Mouse (Mus musculus) frontal cortex, postnatal 25 days (tissue): ENCODE data around the gene Rbpms2.
"Not testable (repeated sequence)": the region's sequence is repeated elsewhere in the genome, so short reads cannot be mapped to it uniquely, and the experiment has no call there.

Experiments
- DNase-seq, 2 experiments: peaks; one replicate each; pipeline ENCODE4 v3.0.0; 2022; ENCODE audit warnings: low spot score in 2 of 2

Rbpms2 gene

DNA sequence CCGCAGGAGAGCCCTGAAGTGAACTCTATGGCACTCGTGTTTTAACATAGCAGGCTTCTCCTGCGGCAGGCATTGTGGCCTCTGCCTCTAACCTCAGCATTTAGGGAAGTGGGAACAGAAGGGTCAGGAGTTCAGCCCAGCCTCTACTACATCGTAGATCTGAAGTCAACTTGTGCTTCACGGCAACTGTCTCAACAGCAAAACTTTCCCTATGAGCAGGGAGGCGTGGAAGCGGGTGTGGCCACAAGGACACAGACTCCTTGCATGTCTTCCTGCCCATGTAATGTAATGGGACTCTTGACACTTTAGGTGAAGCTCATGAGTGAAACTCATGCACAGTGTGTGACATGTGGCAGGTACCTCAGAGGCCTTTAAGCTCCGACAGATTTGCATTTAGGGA lies 26.1 kb downstream of the Rbpms2 start:
- no peak for DNase-seq

DNA sequence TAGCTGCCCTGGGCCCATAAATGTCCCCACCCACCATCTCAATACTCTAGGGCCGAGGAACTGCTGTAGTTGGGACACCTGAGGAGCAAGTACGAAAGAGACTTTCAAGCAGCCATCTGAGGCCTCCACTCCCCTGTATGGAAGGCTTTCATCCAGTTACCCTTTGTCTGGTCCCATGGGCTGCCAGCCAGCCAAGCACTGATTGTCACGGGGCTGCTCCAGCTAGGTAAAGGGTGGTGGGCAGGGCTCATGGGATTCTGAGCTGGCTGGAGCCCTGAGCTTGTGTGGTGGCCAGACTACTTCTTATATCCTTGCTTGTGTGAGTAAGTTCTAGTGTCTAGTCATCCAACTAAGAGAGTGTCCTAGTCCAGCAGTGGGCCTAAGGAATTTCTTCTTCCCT lies 27.8 kb downstream of the Rbpms2 start:
- DNase-seq = no peak

DNA sequence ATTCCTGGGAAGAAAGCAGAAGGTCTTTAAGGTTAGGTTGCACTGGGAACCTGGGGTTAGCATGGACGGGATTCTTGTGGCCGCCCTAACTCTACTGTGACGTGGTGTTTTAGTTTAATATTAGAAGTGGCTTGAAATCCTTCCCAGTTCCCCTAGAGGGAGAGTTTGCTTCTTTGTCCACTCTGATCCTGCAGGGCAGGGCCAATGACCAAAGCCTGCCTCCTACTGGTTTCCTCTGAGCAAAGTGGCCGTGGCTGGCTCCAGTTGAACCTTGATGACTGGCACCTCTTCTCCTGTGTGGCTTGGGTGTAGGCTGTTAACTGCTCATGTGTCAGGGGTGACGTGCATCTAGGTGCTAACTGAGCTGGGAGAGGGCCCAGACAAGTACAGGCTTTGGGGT lies 31.6 kb downstream of the Rbpms2 start:
- DNase-seq = no peak

DNA sequence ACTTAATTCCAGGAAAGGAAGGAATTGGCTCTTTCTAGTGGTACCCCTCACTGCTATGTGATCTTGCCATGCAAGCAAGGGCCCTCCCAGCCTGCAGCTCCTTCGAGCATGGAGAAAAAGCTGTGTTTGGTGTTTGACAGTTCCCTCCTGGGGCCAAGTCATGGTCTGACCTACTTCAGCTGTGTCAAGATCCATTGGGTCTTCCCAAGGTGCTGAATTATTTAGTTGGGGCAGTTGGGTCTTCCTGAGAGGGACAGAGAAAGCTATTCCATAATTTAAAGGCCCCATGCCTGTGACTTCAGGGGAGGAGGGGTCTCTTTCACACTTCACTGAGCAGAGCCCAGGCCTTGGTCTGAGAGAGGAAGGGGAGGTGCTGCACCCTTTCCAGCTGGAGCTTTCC lies 32.0 kb downstream of the Rbpms2 start:
- no peak for DNase-seq

DNA sequence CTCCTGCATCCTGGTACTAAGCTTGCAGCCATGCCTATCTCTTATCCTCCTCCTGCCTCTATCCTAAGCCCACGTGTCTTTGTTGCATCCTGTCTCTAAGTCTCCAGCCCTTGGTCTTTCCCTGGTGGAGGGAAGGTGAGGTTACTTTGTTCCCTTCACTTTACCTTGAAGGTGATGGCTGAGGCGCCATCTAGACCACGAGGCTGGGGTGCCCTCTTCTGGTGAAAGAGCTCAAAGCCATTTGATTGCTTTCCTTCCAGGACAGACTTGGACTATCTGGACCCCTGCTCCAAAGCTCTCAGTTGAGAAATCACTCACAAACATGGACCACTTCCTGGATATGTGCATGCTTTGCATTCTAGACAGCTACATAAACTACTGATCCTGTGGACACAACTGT lies 34.7 kb downstream of the Rbpms2 start:
- DNase-seq = peak; percentile 50

DNA sequence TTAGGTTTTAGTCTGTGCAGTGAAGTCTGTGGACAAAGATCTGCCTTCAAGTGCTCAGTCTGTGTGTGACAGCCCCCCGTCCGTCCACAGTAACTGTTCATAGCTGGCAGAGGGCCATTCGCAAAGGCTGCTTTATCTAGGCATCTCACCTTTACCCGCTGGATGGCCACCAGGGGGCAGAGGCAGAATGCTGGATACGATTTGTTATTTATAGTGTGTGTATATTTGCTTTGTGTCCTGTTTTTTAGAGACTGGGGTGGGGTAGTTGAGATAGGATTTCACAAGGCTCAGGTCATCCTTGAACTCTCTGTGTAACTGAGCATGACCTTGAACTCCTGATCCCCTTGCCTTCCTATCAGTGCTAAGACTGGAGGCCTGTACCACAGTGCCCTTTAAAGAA lies 36.6 kb downstream of the Rbpms2 start:
- peak; percentile 32 to 50 for DNase-seq

DNA sequence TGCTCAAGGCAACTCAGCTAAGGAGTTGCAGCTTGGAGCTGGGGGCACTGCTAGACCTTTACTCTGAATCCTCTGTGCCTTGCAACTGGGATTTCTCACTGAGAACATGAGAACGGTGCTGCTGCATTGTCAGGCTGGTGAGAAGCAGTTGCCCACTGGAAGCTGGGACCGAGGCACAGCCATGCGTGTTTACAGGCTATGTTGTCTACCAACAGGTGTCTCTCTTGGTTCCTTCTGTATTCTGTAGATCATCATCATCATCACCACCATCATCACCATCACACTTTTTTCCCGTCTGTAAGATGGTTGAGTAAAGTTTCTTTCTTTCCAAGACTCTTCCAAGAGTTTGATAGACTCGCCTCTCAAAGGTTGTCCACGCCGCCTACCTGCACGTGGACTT lies 38.3 kb downstream of the Rbpms2 start, which contains the start of gene Oaz2:
Gene Oaz2 (plus strand): TSS at position 301 of the 400 bp plus-strand sequence.
- no peak for DNase-seq

DNA sequence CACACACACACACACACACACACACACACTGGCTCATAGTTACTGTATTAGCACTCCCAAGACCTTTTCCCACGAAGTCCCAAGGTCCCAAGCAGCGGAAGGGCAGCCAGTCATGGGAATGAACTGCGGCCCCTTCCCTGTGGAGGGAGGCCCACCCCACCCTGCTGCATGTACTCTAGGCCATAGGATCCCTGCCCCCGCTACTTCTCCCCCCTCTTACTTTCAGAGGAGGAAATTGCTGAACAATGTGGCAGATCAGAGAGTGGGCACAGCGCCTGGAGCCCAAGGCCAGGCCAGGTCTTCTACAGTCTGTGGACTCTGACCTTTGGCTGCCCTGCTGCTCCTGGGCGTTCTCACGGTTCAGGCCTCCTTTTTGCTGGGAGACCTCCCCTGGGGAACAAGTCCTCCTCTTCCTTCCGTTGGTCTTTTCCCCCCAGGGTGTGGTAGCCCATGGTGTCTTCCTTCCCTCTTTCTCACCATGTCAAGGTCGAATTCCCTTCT lies 42.0 kb downstream of the Rbpms2 start:
- DNase-seq = no peak

DNA sequence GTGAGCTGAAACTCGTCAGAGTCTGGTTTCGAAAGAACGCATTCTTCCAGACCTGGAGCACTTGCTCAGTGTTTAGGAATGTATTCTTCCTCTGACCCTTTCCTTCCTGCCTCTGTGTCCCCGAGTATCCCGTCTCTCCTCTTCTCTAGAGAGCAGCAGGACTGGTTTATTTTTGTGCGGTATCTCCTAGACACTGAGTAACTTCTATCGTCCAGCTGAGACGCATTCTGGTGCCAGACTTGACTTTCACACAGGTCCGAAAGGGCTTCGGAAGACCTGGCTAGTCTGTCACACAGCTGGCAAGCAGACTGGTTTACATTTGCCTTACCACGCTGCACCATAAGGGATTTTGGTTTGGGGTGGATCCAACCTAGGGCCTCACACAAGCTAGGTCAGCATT lies 43.5 kb downstream of the Rbpms2 start:
- DNase-seq = no peak

DNA sequence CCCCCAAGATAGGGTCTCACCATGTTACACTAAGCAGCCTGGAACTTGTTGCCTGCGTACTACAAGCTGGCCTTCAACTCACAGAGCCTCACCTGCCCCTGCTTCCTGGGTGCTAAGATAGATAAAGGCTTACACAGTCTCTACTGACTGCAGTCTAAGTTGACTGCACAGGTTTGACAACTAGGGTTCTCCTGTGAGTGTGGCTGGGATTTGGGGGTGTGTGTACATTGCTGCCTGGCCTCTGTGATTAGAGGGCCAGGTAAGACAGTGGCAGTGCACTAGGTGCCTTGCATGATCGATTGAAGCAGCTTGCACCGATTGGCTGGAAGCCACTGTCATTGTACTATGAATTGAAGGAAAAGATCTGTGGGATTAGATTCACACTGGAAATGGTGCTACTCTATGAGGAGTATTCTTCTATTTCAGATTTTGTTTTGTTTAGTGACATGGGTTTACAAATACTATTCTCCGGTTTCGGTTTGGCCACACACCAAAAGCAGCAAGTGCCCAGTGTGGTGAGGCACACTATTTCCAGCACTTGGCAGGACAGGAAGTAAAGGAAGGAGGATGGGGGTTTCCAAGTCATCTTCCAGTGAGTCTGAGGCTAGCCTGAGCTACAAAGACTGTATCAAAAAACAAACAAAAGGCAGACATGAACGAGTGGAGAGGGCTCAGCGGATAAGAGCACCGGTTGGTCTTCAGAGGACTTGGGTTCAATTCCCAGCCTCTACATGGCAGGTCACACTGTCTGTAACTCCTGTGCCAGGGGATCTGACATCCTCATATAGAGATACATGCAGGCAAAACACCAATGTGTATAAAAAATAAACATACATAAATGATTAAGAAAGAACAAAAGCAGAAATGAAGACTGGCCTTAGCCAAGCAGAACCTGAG lies 46.3 kb downstream of the Rbpms2 start:
- DNase-seq = no peak

DNA sequence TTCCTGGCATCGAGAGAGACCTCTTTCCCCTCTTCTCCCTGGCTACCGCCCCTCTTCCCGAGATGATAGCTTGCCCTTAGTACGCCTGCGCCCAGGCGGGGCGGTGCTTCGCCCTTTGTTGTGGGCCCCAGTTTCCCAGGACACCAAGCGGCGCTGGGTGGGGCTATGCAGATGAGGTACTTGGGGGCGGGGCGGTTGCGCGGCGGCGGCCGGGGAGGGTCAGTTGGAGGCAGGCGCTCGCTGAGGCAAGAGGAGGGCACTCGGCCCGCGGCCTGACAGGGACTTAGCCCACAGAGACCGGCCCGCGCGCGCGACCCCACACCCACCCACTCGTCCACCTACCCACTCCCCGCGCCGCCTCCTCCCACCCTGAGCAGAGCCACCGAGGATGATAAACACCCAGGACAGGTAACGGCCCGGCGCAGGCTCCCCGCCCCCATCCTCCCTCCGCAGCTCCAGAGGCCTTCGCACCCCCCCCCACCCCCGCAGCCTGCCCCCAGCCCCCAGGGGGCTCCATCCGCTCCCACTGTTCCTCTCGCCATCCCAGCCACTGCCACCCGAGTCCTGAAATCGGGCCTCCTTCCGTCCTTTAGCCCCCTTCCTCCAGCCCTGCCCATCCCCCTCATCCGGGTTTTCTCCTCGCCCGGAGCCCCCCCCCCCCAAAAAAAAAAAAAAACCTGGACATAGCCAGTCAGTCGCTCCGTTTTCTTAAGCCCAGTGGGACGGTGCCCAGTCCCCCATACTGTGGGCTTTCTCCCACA lies 47.1 kb downstream of the Rbpms2 start:
- peak; percentile 87 to 95 for DNase-seq

DNA sequence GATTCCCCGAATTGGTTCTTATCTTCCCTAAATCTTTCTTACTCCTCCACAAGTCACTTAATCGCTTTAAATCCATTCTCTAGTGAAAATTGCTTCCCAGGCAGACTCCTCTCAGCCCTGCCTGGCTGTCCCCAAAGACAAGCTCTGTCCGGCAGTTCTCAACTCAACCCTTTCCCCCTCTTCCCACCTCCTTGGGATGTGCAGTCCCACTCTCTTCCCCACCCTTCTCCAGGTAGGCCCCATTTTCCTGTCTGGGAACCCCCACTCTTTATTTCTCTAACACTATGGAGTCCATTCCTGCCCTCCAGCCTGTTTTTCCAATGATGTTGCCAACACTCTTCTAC lies 47.6 kb downstream of the Rbpms2 start:
- no peak for DNase-seq

DNA sequence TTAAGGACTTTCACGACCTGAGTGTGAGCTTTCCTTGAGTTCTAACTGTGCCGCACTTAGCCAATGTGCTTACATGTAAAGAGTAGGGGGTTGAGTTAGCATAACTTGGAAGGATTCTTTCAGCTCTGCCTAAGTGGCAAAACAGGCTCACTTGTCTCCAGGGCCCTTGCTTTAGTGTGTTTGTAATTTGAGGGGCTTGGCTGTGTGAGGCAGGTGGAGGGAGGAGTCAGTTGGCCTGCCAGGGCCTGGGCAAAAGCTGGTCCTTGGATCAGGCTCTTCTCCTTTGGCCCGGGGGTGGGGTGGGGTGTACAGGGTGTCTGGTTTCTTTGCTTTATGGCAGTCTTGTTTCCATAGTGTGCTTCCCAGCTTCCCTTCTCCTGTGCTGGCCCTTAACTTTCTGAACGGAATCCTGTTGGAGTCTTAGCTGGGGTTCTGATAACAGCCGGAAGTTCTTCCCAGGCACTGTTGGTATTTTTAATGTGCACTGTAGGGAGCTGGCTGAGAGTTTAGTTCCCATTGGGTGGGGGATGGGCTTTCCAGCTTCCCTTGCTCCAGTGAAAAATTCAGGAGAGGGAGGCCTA lies 49.8 kb downstream of the Rbpms2 start:
- DNase-seq = no peak

DNA sequence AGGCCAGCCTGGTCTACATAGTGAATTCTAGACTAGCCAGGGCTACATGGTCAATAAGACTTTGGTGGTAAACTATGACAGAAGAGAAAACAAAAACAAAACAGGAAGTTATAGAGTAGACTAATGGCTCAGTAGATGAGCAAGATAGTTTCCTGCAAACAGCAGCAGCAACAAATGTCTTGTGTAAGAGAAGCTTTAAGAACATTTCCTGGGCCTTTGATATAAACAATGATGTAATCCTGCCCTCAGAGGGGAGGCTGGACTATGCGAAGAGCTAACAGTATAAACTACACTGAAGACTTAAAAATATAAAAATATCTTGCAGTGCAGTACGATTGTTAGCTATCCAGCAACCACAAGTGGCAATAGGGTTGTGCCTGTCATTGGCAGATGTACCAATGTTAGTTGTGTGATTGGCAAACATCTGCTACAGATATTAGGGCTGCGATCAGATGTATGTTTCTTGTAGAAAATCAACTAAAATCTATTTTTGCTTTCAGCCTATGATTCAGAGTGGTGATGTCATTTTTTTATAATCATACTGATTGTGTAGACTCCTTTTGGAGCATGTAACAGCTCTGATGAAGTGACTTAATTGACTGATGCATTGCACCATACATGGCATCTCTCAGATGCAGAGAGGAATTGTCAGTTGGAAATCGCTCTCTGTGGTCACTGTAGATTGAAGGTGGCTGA lies 51.6 kb downstream of the Rbpms2 start:
- no peak for DNase-seq

DNA sequence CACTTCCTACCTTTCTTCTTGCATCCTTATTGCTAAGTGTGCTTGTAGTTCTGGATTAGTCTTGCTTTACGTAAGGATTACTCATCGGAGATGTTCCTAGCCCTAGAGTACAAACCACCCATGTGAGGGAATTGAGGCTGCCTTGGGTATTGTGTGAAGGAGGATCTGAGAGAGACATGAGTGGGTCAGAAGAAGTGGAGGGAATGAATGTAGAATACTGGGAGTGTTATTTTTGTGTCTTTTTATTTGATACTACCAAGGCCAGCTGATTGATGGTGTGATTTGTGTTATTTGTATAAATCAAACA lies 52.1 kb downstream of the Rbpms2 start:
- DNase-seq = no peak

DNA sequence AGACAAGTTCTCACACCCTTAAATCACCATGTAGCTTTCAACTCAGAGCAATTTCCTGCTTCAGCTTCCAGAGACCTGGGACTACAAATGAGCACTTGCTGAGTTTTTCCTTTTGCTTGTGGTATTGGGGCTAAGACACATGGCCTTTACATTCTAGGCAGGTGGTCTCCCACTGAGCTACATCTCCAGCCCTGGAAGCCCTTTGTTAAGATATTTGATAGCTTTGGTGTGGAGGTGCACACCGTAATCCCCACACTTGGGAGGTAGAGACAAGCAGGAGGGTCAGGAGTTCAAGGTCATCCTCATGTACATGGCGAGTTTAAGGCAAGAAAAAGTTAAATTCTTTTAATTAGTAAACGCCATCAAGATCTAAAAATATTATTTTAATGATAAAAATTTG lies 52.7 kb downstream of the Rbpms2 start:
- no peak for DNase-seq

DNA sequence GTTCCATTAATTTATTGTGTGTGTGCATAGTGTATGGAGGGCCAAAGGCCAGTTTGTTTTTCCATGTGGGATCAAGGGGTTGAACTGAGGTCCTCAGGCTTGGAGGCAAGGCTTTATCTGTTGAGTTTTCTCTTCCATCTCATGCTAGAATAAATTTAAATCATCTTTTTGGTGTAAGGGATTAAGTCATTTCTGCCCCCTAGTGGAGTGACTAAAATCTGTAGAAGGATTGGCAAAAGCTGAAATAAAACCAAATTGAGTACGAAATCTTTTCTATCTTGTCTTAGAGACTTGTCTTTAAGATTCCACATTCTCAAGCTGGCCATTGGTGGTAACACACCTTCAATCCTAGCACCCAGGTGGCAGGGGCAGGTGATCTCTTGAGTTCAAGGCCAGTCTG lies 53.5 kb downstream of the Rbpms2 start:
- no peak for DNase-seq

DNA sequence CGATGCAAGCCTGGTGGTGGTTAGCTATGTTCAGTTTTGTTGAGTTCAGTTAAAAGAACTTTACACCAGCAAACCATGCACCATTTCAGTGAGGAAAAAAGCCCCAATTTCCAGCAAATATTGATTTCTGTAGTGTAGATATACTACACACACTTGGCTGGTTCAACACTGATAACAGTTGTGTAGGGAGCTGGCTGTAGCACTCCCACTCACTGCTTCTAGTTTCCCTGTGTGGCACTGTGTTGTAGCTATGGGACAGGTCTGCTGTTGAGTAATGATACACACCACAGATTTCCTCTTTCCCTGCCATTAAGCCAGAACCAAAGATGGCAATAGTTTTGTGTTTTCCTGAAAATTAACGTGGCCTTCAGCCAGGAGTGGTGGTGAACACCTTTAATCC lies 55.3 kb downstream of the Rbpms2 start:
- DNase-seq = no peak

DNA sequence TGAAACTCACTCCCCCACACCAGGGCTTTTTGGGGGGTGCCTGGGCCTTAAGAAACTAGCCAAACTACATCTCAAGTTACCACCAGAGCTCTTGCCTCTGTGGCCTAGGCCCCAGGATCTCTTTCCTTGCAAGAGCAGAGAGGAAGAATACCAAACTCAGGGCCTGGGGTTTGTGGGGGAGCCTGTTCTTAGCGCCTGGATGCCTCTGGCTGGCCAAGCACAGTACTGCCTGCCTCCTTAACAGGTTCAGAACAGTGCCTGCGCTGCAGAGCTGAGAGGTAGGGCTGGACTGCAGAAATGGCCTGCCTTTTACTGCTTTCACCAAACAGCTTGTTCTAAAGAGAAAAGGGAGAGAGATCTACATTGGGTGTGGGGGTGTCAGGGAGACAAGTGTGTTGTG lies 60.4 kb downstream of the Rbpms2 start:
- DNase-seq = not testable (repeated sequence)

DNA sequence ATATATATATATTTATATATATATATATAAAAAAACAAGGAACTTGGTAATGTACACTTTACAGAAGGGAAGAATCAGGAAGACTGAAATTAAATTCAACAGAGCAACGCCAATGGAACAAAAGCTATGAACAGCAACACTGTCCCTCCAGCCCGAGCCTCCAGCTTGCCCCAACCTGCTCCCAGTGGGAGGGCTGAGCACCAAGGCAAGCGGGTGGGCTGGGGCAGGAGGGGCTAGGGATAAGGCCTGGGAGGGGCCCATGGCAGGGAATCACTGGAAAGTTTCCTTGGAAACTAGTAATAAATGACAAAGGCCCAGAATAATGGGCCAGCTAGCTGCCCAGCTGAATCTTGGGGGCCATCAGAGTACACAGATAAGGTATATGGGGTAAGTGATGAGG lies 63.0 kb downstream of the Rbpms2 start:
- DNase-seq = no peak

DNA sequence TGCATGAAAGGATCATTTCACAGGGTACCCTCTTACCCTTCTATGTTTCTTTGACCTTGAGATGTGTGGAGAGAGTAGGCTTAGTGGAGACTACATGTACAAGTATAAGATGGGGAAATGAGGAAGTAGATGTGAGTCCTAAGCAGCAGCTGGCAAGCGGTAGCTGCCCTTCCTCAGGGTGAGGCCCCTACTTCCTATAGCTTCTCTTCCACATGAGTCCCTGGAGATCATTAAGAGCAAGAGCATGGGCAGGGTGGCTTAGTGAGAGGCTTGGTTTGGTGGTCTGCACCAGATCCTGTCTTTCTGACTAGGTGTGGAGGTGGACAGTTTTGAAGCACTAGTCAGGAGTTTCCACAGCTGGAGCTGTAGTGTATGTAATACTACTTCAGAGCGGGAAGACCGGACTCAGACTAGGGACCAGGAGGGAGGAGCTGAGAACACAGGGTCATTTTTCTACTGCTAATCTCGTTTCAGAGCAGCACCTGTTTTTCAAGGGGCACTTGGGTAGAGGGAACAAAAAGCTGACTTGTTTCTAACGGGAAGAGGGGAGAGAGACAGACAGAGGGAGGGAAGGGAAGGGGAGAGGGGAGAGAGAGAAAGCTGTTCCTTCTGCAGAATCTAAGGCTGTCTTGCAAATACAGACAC lies 63.6 kb downstream of the Rbpms2 start:
- no peak for DNase-seq

DNA sequence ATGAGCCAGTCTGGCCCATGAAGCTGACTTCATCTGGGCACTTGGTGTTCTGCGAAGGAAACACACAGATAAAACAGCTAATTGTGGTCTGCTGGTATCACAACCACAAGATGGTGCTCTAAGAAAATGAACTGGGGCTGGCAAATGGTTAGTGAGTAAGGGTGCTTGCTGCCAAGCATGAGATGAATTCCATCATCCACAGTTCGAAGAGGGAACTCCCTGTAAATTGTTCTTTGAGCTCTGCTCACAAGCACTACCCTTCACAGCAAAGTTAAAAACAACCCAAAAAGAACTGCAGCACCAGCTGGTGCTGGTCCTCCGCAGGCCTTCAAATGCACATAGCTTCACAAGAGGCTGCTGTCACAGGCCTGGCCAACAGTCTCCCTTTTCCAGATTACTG lies 66.2 kb downstream of the Rbpms2 start:
- peak in 1 of 2 experiments; percentile 54 for DNase-seq
